In the genomic region with DNA sequence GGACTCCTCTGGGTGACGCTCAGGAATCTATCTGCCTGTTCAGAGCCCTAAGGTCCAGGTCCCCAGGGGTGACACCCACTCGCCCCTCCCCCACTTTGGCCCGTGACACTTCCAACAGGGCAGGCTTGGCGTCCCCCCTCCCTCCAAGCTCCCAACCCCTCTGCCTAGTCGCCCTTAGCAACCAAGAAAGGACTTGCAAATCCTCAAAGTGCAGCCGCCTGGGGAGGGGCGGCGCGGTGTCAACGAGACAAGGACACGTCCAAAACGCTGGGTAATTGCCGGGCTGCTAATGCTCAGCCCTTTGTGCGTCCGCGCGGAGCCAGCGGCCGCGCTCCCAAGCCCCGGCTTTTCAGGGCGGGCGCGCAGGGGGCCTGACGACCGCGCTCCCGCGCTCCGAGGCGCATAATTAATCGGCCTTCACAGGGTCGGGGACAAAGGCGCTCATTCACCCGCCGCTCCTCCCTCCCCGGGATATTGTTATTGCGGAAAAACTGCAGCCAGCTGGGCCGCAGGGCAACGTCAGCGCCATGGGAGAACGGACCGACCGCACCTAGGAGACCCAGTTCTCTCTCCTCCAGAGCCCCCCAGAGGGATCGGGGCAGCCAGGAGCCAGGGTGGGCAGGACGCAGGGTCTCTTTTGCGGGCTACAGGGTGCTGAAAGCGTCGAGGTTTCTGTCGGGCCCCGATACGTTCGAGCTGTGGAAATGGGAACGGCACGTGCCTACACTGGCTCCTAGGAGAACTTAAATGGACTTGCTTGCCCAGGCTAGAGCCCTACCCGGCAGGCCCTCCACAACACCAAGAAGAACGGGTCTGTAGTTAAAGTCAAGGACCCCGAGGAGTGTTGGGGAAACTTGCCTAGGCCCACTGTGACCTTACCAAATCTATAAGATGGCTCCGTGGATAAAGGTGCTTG, we compare ENCODE assay signal across 8 mouse cellular contexts.
A peak's percentile ranks its signal among the peaks of the same experiment; 100 is the strongest.
DNase-seq lines count a peak whose midpoint lies in the region; ATAC-seq and TF ChIP-seq lines count a peak whose summit lies in the region.

No protein-coding gene starts in this region.

- DNase-seq in lung, postnatal 25 days (ENCODE audit: low spot score) = no peak
- DNase-seq in embryonic facial prominence, embryonic 11.5 days (ENCODE audit: low spot score) = peak; percentile 85
- DNase-seq in heart, postnatal 0 days (ENCODE audit: low spot score) = peak; percentile 40
- DNase-seq in layer of hippocampus, postnatal 14 days (ENCODE audit: low spot score in 2 of 2) = peak; percentile 71 to 88
- DNase-seq in lung, postnatal 10 days = peak; percentile 73
- DNase-seq in right cerebral cortex, adult 2 months (ENCODE audit: low spot score in 2 of 2) = peak; percentile 61 to 62
- no peak for DNase-seq in adipocyte (ENCODE audit: low spot score)

- H3K4me2 ChIP-seq in lung, embryonic 15.5 days = peak overlapping the region; percentile 73
- peak overlapping the region; percentile 60 for H3K4me2 ChIP-seq in embryonic facial prominence, embryonic 11.5 days (ENCODE audit: low read depth, low read length)
- peak overlapping the region; percentile 63 for H3K4me2 ChIP-seq in heart, postnatal 0 days (ENCODE audit: low read depth, low read length)

- WGBS in lung, embryonic 15.5 days = 5% methylated on average over 59 of the region's 59 CpGs
- WGBS in embryonic facial prominence, embryonic 11.5 days = 3% methylated on average over 59 of the region's 59 CpGs
- WGBS in heart, postnatal 0 days = 8% methylated on average over 59 of the region's 59 CpGs

- no peaks in the 10 kb centered on the region for H3K27me3 ChIP-seq in lung, embryonic 15.5 days
- no peaks in the 10 kb centered on the region for H3K27me3 ChIP-seq in embryonic facial prominence, embryonic 11.5 days (ENCODE audit: control insufficient read depth, insufficient read depth, low read length)
- H3K27me3 ChIP-seq in heart, postnatal 0 days (ENCODE audit: control insufficient read depth, insufficient read depth, low read length) = no peaks in the 10 kb centered on the region; the same call in 1 of the 2 replicates

- peaks cover 31% of the 10 kb centered on the region for H3K4me1 ChIP-seq in lung, embryonic 15.5 days
- H3K4me1 ChIP-seq in embryonic facial prominence, embryonic 11.5 days (ENCODE audit: control insufficient read depth, insufficient read depth, low read length) = peaks cover 3% of the 10 kb centered on the region
- peaks cover 22% of the 10 kb centered on the region for H3K4me1 ChIP-seq in heart, postnatal 0 days (ENCODE audit: control insufficient read depth, insufficient read depth)

- H3K36me3 ChIP-seq in lung, embryonic 15.5 days = no peaks in the 10 kb centered on the region
- H3K36me3 ChIP-seq in embryonic facial prominence, embryonic 11.5 days (replicated peaks; ENCODE audit: control insufficient read depth, insufficient read depth, low read depth, low read length) = no peaks in the 10 kb centered on the region
- H3K36me3 ChIP-seq in heart, postnatal 0 days (replicated peaks; ENCODE audit: control insufficient read depth, insufficient read depth, low read length) = no peaks in the 10 kb centered on the region

- ATAC-seq in lung, embryonic 15.5 days (ENCODE audit: borderline replicate concordance, extremely low read depth, low FRiP score, low TSS enrichment) = peak; percentile 65; the same call in 1 of the 2 replicates
- ATAC-seq in embryonic facial prominence, embryonic 11.5 days (replicated peaks; ENCODE audit: insufficient number of reproducible peaks, low FRiP score, low TSS enrichment, low read depth) = peak; percentile 85
- peak; percentile 62; the same call in 1 of the 2 replicates for ATAC-seq in heart, postnatal 0 days (ENCODE audit: insufficient read depth, low read depth)

- H3K27ac ChIP-seq in lung, embryonic 15.5 days = peak overlapping the region; percentile 62
- peak overlapping the region; percentile 70; the same call in 1 of the 2 replicates for H3K27ac ChIP-seq in embryonic facial prominence, embryonic 11.5 days (replicated peaks; ENCODE audit: low read depth, low read length)
- H3K27ac ChIP-seq in heart, postnatal 0 days (ENCODE audit: low read depth) = peak overlapping the region; percentile 57; the same call in 1 of the 2 replicates

- no peaks in the 10 kb centered on the region for H3K9me3 ChIP-seq in lung, embryonic 15.5 days
- no peaks in the 10 kb centered on the region for H3K9me3 ChIP-seq in embryonic facial prominence, embryonic 11.5 days (replicated peaks; ENCODE audit: control insufficient read depth, low read length)
- no peaks in the 10 kb centered on the region for H3K9me3 ChIP-seq in heart, postnatal 0 days (replicated peaks; ENCODE audit: control insufficient read depth, low read length)

- TF ChIP-seq CTCF in heart, postnatal 0 days (IDR thresholded peaks at IDR 0.05; ENCODE audit: low read depth) = no peak

- TF ChIP-seq EP300 in heart, postnatal 0 days (IDR thresholded peaks at IDR 0.05; ENCODE audit: low read depth) = no peak

- peak overlapping the region; percentile 33 for H3K4me3 ChIP-seq in lung, embryonic 15.5 days
- peak overlapping the region; percentile 27 for H3K4me3 ChIP-seq in embryonic facial prominence, embryonic 11.5 days (ENCODE audit: low read depth, low read length)
- H3K4me3 ChIP-seq in heart, postnatal 0 days (ENCODE audit: low read depth, low read length) = peak overlapping the region; percentile 42

- peak overlapping the region; percentile 52 for H3K9ac ChIP-seq in lung, embryonic 15.5 days
- peak overlapping the region; percentile 78 for H3K9ac ChIP-seq in embryonic facial prominence, embryonic 11.5 days (replicated peaks; ENCODE audit: low read length)
- H3K9ac ChIP-seq in heart, postnatal 0 days (replicated peaks; ENCODE audit: low read depth, low read length) = peak overlapping the region; percentile 57

Comparison
In these comparisons a context has a peak if more than half of its experiments do, and no peak if none do; other contexts are left out.
1. DNase-seq: peak in embryonic facial prominence, embryonic 11.5 days (single experiment), heart, postnatal 0 days (single experiment), layer of hippocampus, postnatal 14 days (2 of 2), lung, postnatal 10 days (single experiment) and right cerebral cortex, adult 2 months (2 of 2); none in lung, postnatal 25 days (single experiment) and adipocyte (single experiment).
2. Peak in every context shown above with its lines, with median percentiles within 50 percentile points of each other: ATAC-seq, H3K27ac ChIP-seq, H3K4me2 ChIP-seq, H3K4me3 ChIP-seq and H3K9ac ChIP-seq.